Mouse (Mus musculus) layer of hippocampus, adult 11-12 months (tissue): ENCODE data around the gene Cacnb4.

Experiments
- DNase-seq: peaks from one replicate; pipeline ENCODE4 v3.0.0; 2022; ENCODE audit warnings: low spot score

Cacnb4 gene

GRCm38 (mm10) chr2:52676023-52676912 is at the start of gene Cacnb4:
TSS of gene Cacnb4 (minus strand) at chr2:52676831.
- DNase-seq, result peak; percentile 29

- DNase-seq, result no peak
These were observed 43.8 kb upstream of the Cacnb4 start for GRCm38 (mm10) chr2:52720231-52721025.

GRCm38 (mm10) chr2:52717076-52717475 is 40.4 kb upstream of the Cacnb4 start:
- DNase-seq, result no peak

- peak; percentile 28 for DNase-seq
These were observed 38.9 kb upstream of the Cacnb4 start for GRCm38 (mm10) chr2:52715538-52715937.

GRCm38 (mm10) chr2:52714111-52714510 is 37.5 kb upstream of the Cacnb4 start:
- DNase-seq, result no peak

GRCm38 (mm10) chr2:52710804-52711203 is 34.2 kb upstream of the Cacnb4 start:
- no peak for DNase-seq

- DNase-seq, result no peak
These were observed 32.8 kb upstream of the Cacnb4 start for GRCm38 (mm10) chr2:52709417-52709816.

GRCm38 (mm10) chr2:52701368-52702036 is 24.9 kb upstream of the Cacnb4 start:
- DNase-seq, result no peak

GRCm38 (mm10) chr2:52700352-52700751 is 23.7 kb upstream of the Cacnb4 start:
- DNase-seq, result no peak

- DNase-seq, result no peak
These were observed 18.0 kb upstream of the Cacnb4 start for GRCm38 (mm10) chr2:52694604-52695003.

GRCm38 (mm10) chr2:52691745-52692144 is 15.1 kb upstream of the Cacnb4 start:
- DNase-seq, result no peak

GRCm38 (mm10) chr2:52686601-52687000 is 10.0 kb upstream of the Cacnb4 start:
- no peak for DNase-seq

- no peak for DNase-seq
These were observed 958 bp upstream of the Cacnb4 start for GRCm38 (mm10) chr2:52677589-52677988.

- no peak for DNase-seq
These were observed 277 bp upstream of the Cacnb4 start for GRCm38 (mm10) chr2:52676913-52677303.

GRCm38 (mm10) chr2:52675278-52675987 is 1.2 kb downstream of the Cacnb4 start:
- DNase-seq, result no peak

- peak; percentile 43 for DNase-seq
These were observed 1.7 kb downstream of the Cacnb4 start for GRCm38 (mm10) chr2:52674886-52675277.

GRCm38 (mm10) chr2:52673172-52673571 is 3.5 kb downstream of the Cacnb4 start:
- no peak for DNase-seq

- peak; percentile 54 for DNase-seq
These were observed 5.9 kb downstream of the Cacnb4 start for GRCm38 (mm10) chr2:52670733-52671132.

- DNase-seq, result no peak
These were observed 8.2 kb downstream of the Cacnb4 start for GRCm38 (mm10) chr2:52668480-52668879.

GRCm38 (mm10) chr2:52656722-52657121 is 19.9 kb downstream of the Cacnb4 start:
- no peak for DNase-seq

GRCm38 (mm10) chr2:52654541-52654940 is 22.1 kb downstream of the Cacnb4 start:
- DNase-seq, result no peak

- DNase-seq, result no peak
These were observed 25.1 kb downstream of the Cacnb4 start for GRCm38 (mm10) chr2:52651547-52651946.
